Mouse (Mus musculus) G1E (cell line): ENCODE results near the gene Timp3. TPM values are rescaled to one million over a fixed set of nuclear protein-coding genes. Genes with fewer than 3 reads are reported as not detected.

Experiments used
- ATAC-seq: 2 replicates; pipeline ENCODE4 v1.8.0; 2016; ENCODE audit warnings: mild to moderate bottlenecking; ENCODE audit not compliant: insufficient number of reproducible peaks, poor library complexity, low FRiP score, severe bottlenecking; ENCODE audit errors: extremely low read depth
- DNase-seq: peaks from one replicate; pipeline ENCODE4 v3.0.0; 2012; ENCODE audit warnings: low spot score
- H3K27me3 ChIP-seq: 2 replicates; pipeline ENCODE4 v1.6.1; 2012; ENCODE audit warnings: mild to moderate bottlenecking, low read length, inconsistent platforms; ENCODE audit not compliant: insufficient read depth
- H3K36me3 ChIP-seq: replicated peaks from 2 replicates; pipeline ENCODE3; 2012; ENCODE audit warnings: mild to moderate bottlenecking, inconsistent platforms
- H3K4me1 ChIP-seq: 2 replicates; pipeline ENCODE4 v1.6.1; 2012; ENCODE audit warnings: low read depth, low read length, inconsistent platforms, mixed read lengths; ENCODE audit not compliant: insufficient read depth
- H3K4me3 ChIP-seq: 2 replicates; pipeline ENCODE4 v1.5.1; 2012; ENCODE audit warnings: low read depth, mild to moderate bottlenecking, inconsistent platforms, low read length, moderate library complexity, mixed read lengths
- H3K9me3 ChIP-seq: replicated peaks from 2 replicates; pipeline ENCODE4 v1.6.1; 2012; ENCODE audit warnings: inconsistent platforms
- CTCF ChIP-seq: IDR thresholded peaks from 2 replicates; pipeline ENCODE4 v1.5.1; 2012; ENCODE audit warnings: low read depth, low read length, inconsistent platforms, mixed read lengths
- GATA1 ChIP-seq: IDR thresholded peaks from 2 replicates; pipeline ENCODE4 v1.6.1; 2012; ENCODE audit warnings: borderline replicate concordance, low read length, inconsistent platforms, mixed read lengths
- GATA2 ChIP-seq: IDR thresholded peaks from 2 replicates; pipeline ENCODE4 v1.6.1; 2012; ENCODE audit warnings: low read depth, low read length, inconsistent platforms, borderline replicate concordance
- POLR2AphosphoS5 ChIP-seq: IDR thresholded peaks from 2 replicates; pipeline ENCODE4 v1.6.1; 2012; ENCODE audit warnings: low read depth, low read length, inconsistent platforms; ENCODE audit not compliant: insufficient replicate concordance
- TAL1 ChIP-seq: conservative IDR thresholded peaks from 2 replicates; pipeline ENCODE4 v1.6.1; 2012; ENCODE audit warnings: low read depth, low read length, inconsistent platforms, mixed read lengths
- polyA plus RNA-seq: library from polyadenylated mRNA; stranded (reverse); fragments of >175 nt; gene quantifications from 2 replicates; pipeline ENCODE4 v1.2.3, GENCODE M21; 2012
- total RNA-seq, 2 experiments: library from RNA; stranded (forward) in 1 of 2; stranded (reverse) in 1 of 2; fragments of 200-1000 nt in 1 of 2; fragments of >200 nt in 1 of 2; fragmentation: Nextera tagmentation in 1 of 2; gene quantifications; 2 replicates each; pipeline ENCODE4 v1.2.3; 2014 to 2017

The Timp3 gene
- total and polyA plus RNA-seq, 3 experiments = 15.0 to 110 (median 15.7) TPM

DNA sequence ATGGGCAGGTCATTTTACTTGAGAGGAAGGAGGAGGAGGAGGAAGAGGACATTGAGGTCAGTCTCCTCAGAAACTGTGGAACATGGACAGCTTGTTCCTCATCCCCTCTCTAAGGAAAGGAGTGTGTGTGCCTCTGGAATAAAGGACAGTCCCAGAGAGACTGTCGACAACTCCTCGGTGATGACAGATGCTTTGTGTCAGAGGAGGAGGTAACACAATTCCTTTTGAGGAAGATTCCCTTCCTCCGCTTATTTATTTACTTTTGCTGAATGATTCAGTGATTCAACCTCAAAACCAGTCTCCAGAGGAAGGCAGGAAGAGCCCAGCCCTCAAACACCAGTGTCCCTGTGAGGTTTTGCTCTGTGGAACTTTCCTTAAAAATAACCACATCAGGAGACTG, 29.9 kb upstream of the Timp3 start:
- ATAC-seq (no peak), DNase-seq (no peak)
- Histone ChIP-seq H3K36me3 (no peaks in the 10 kb centered on the region), H3K4me1 (no peaks in the 10 kb centered on the region), H3K27me3 (peaks cover 3% of the 10 kb centered on the region; the same call in 1 of the 2 replicates), H3K9me3 (no peaks in the 10 kb centered on the region; the same call in 1 of the 2 replicates), H3K4me3 (no peak overlapping the region)
- TF ChIP-seq GATA1 = no peak
- TF ChIP-seq CTCF = no peak
- TF ChIP-seq GATA2 = no peak

DNA sequence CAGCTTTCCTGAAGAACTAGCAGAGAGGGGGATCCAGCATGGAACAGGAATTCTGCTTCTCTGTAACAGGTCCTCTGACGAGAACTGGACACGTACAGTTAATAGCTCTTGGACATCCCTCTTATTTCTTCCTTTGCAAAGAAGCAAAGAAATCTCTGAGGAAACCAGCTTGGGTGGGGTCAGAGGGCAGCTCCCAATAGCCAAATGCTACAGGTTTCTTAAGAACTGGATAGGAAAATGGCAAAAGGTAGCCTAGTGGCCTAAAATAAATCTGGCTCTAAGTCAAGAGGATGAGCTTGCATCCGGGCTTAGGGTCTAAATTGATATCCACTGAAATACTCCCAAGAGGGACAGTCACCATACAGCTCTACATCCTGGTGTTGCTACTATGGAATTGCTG, 27.3 kb upstream of the Timp3 start:
- ATAC-seq (no peak), DNase-seq (no peak)
- Histone ChIP-seq H3K36me3 (no peaks in the 10 kb centered on the region), H3K9me3 (no peaks in the 10 kb centered on the region; the same call in 1 of the 2 replicates), H3K4me3 (no peak overlapping the region), H3K4me1 (no peaks in the 10 kb centered on the region), H3K27me3 (peaks cover 3% of the 10 kb centered on the region; the same call in 1 of the 2 replicates)
- TF ChIP-seq POLR2AphosphoS5 (no peak), CTCF (no peak), GATA2 (no peak)

- Histone ChIP-seq H3K36me3 (no peaks in the 10 kb centered on the region), H3K9me3 (no peaks in the 10 kb centered on the region; the same call in 1 of the 2 replicates), H3K4me1 (no peaks in the 10 kb centered on the region), H3K27me3 (peaks cover 3% of the 10 kb centered on the region; the same call in 1 of the 2 replicates), H3K4me3 (no peak overlapping the region)
- ATAC-seq (no peak), DNase-seq (no peak)
- TF ChIP-seq CTCF (no peak), GATA1 (no peak), POLR2AphosphoS5 (no peak), GATA2 (no peak), TAL1 (no peak)
Measured at GRCm38 (mm10) chr10:86273410-86274191, 26.6 kb upstream of the Timp3 start.

GRCm38 (mm10) chr10:86275585-86275984, 24.6 kb upstream of the Timp3 start:
- no peak for ATAC-seq
- H3K27me3 ChIP-seq = peaks cover 3% of the 10 kb centered on the region; the same call in 1 of the 2 replicates
- no peak for TF ChIP-seq GATA2
- no peak for TF ChIP-seq POLR2AphosphoS5
- H3K4me3 ChIP-seq = no peak overlapping the region
- DNase-seq = no peak
- H3K36me3 ChIP-seq = no peaks in the 10 kb centered on the region
- no peaks in the 10 kb centered on the region; the same call in 1 of the 2 replicates for H3K9me3 ChIP-seq
- H3K4me1 ChIP-seq = no peaks in the 10 kb centered on the region

- Histone ChIP-seq H3K4me1 (no peaks in the 10 kb centered on the region), H3K9me3 (no peaks in the 10 kb centered on the region; the same call in 1 of the 2 replicates), H3K36me3 (no peaks in the 10 kb centered on the region), H3K4me3 (no peak overlapping the region), H3K27me3 (peaks cover 3% of the 10 kb centered on the region; the same call in 1 of the 2 replicates)
- no peak for DNase-seq
- no peak for ATAC-seq
- TF ChIP-seq GATA2 (no peak), POLR2AphosphoS5 (no peak), CTCF (no peak), TAL1 (no peak), GATA1 (no peak)
Measured at GRCm38 (mm10) chr10:86277327-86277726, 22.8 kb upstream of the Timp3 start.

DNA sequence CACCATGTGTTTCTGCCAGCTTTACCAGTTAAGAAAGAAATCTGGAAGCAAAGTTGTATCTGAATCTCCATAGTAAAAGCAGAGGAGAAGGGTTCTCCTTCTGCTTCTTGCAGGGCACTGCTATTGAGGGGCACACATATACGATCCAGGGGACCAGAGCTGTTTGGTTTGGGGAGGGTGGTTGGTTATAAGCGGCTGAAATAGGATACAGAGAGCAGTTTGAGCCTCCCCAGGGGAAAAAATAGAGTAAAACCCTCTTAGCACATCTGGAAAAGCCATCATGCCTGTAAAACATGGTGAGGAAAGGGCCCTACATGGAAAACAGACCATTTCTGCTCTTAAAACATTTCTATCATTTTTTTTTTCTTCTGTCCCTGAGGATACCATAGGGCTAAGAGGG, 21.7 kb upstream of the Timp3 start:
- Histone ChIP-seq H3K36me3 (no peaks in the 10 kb centered on the region), H3K27me3 (peaks cover 3% of the 10 kb centered on the region; the same call in 1 of the 2 replicates), H3K4me3 (no peak overlapping the region), H3K4me1 (no peaks in the 10 kb centered on the region), H3K9me3 (no peaks in the 10 kb centered on the region; the same call in 1 of the 2 replicates)
- no peak for ATAC-seq
- no peak for TF ChIP-seq TAL1
- DNase-seq = no peak

- TF ChIP-seq CTCF (no peak), TAL1 (no peak), POLR2AphosphoS5 (no peak)
Measured at GRCm38 (mm10) chr10:86279579-86280168, 20.5 kb upstream of the Timp3 start.

More at GRCm38 (mm10) chr10:86279579-86280168, 20.5 kb upstream of the Timp3 start:
- Histone ChIP-seq H3K9me3 (no peaks in the 10 kb centered on the region), H3K4me1 (no peaks in the 10 kb centered on the region), H3K27me3 (no peaks in the 10 kb centered on the region; the same call in 1 of the 2 replicates), H3K4me3 (no peak overlapping the region), H3K36me3 (no peaks in the 10 kb centered on the region)
- ATAC-seq (no peak), DNase-seq (no peak)
